Comparison of ENCODE assay signal across 10 mouse cellular contexts in the genomic region with DNA sequence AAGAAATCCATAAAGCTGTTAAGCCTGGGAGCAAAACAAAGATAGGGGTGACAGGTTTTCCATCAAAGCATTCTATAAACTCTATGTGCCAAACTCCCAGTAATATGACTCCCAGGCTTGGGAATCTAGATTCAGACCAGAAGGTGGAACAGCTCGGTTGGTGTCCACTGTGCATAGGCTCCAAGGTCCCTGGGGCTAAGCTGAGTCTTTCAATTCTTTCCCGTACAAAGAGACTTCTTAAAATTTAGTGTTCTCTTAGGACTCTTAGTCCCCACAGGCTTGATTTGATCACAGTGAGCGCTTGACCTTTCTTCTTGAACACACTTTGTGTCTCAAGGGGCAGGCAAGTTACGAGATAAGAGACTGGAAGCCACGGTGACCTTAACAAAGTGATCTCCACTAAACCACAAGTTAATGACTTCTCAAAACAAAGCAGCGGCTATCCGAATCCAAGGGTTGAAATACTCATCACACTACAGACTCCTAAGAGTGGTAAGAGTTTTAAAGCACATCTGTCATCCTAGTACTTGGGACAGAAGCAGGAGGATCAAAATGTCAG. TPM values are rescaled to one million over a fixed set of nuclear protein-coding genes. Genes with fewer than 3 reads are reported as not detected.
A peak's percentile ranks its signal among the peaks of the same experiment; 100 is the strongest.
DNase-seq lines count a peak whose midpoint lies in the region; ATAC-seq and TF ChIP-seq lines count a peak whose summit lies in the region.
"Had no signal": no experiment of that assay in that cellular context is flagged by ENCODE, and none has a peak within 500 bp of the region (broad histone marks: within the 10 kb centered on the region; RNA-seq: fewer than 3 reads in every experiment).

No protein-coding gene starts in this region.

- DNase-seq in forebrain, embryonic 14.5 days (ENCODE audit: low spot score), result no peak
- DNase-seq in forebrain, embryonic 10.5 days (ENCODE audit: extremely low spot score, low spot score), result no peak
- DNase-seq in ovary, adult 18-20 months (ENCODE audit: low spot score), result peak; percentile 55
- DNase-seq in ovary, postnatal 36 days (ENCODE audit: low spot score), result no peak
- DNase-seq in kidney, adult 2 months, result peak; percentile 46
- no peak for DNase-seq in left cerebral cortex, adult 8-10 months (ENCODE audit: low spot score in 2 of 2)
- DNase-seq in yolk sac, embryonic 10.5 days (ENCODE audit: low spot score), result no peak
- DNase-seq in c-Kit-positive CD71-positive TER-119-positive erythroid progenitor cells, embryonic 14.5 days (ENCODE audit: low spot score), result no peak
- DNase-seq: lung, adult 2 months had no signal

- H3K27me3 ChIP-seq in forebrain, embryonic 14.5 days (replicated peaks; ENCODE audit: control insufficient read depth, insufficient read depth, low read length), result no peaks in the 10 kb centered on the region
- no peaks in the 10 kb centered on the region for H3K27me3 ChIP-seq in forebrain, embryonic 10.5 days (ENCODE audit: poor library complexity, severe bottlenecking)
- no peaks in the 10 kb centered on the region for H3K27me3 ChIP-seq in kidney, adult 2 months (replicated peaks; ENCODE audit: control insufficient read depth, insufficient read depth, low read length)
- H3K27me3 ChIP-seq: midbrain, embryonic 13.5 days had no signal

- no peaks in the 10 kb centered on the region for H3K36me3 ChIP-seq in forebrain, embryonic 14.5 days (ENCODE audit: control insufficient read depth, insufficient read depth, low read length)
- H3K36me3 ChIP-seq in forebrain, embryonic 10.5 days (replicated peaks), result no peaks in the 10 kb centered on the region
- no peaks in the 10 kb centered on the region for H3K36me3 ChIP-seq in kidney, adult 2 months (ENCODE audit: control insufficient read depth, insufficient read depth, low read length)
- H3K36me3 ChIP-seq: midbrain, embryonic 13.5 days had no signal

- 54% methylated on average over 7 of the region's 7 CpGs for WGBS in forebrain, embryonic 14.5 days
- 39% methylated on average over 7 of the region's 7 CpGs for WGBS in forebrain, embryonic 10.5 days
- WGBS in kidney, adult 2 months, result 49% methylated on average over 7 of the region's 7 CpGs

- peak; percentile 12; the same call in 1 of the 2 replicates for ATAC-seq in forebrain, embryonic 14.5 days

- H3K27ac ChIP-seq in forebrain, embryonic 14.5 days (ENCODE audit: low read depth, low read length), result no peak overlapping the region
- H3K27ac ChIP-seq in forebrain, embryonic 10.5 days, result no peak overlapping the region
- H3K27ac ChIP-seq in kidney, adult 2 months (ENCODE audit: insufficient read depth, low read depth, low read length), result no peak overlapping the region
- H3K27ac ChIP-seq: midbrain, embryonic 13.5 days had no signal

- no peaks in the 10 kb centered on the region for H3K9me3 ChIP-seq in forebrain, embryonic 14.5 days (replicated peaks; ENCODE audit: control insufficient read depth, low read length)
- no peaks in the 10 kb centered on the region for H3K9me3 ChIP-seq in forebrain, embryonic 10.5 days
- H3K9me3 ChIP-seq: midbrain, embryonic 13.5 days had no signal

- no peak for TF ChIP-seq CTCF in kidney, adult 2 months (conservative IDR thresholded peaks at IDR 0.05; ENCODE audit: insufficient read depth, insufficient read length, low read depth, low read length)

- TF ChIP-seq POLR2A in kidney, adult 2 months (IDR thresholded peaks at IDR 0.05; ENCODE audit: low read depth, low read length), result no peak

- no peak overlapping the region for H3K9ac ChIP-seq in forebrain, embryonic 14.5 days (ENCODE audit: low read length)
- H3K9ac ChIP-seq: midbrain, embryonic 13.5 days had no signal

- H3K4me3 ChIP-seq in forebrain, embryonic 14.5 days (ENCODE audit: low read depth, low read length), result no peak overlapping the region
- no peak overlapping the region for H3K4me3 ChIP-seq in forebrain, embryonic 10.5 days
- H3K4me3 ChIP-seq in kidney, adult 2 months (ENCODE audit: insufficient read depth, low read depth, low read length), result no peak overlapping the region
- H3K4me3 ChIP-seq: midbrain, embryonic 13.5 days had no signal

- peaks cover 4% of the 10 kb centered on the region; the same call in 1 of the 2 replicates for H3K4me1 ChIP-seq in forebrain, embryonic 14.5 days (ENCODE audit: control insufficient read depth, insufficient read depth, low read length)
- peaks cover 14% of the 10 kb centered on the region for H3K4me1 ChIP-seq in forebrain, embryonic 10.5 days
- peaks cover 2% of the 10 kb centered on the region; the same call in 1 of the 2 replicates for H3K4me1 ChIP-seq in kidney, adult 2 months (ENCODE audit: control insufficient read depth, insufficient read depth, low read length)
- H3K4me1 ChIP-seq: midbrain, embryonic 13.5 days had no signal

- H3K4me2 ChIP-seq in forebrain, embryonic 14.5 days (ENCODE audit: low read length), result no peak overlapping the region
- H3K4me2 ChIP-seq: midbrain, embryonic 13.5 days had no signal

RNA-seq across cellular contexts. Expression of a gene that starts 41.3 kb away (rescaled TPM):
- polyA plus RNA-seq in forebrain, embryonic 14.5 days (2014; fragmentation: Nextera tagmentation; extraction: Ambion mirVana), result 9.1 and 10.3 TPM in 2 replicates
- polyA plus RNA-seq in forebrain, embryonic 10.5 days (2016; fragmentation: Nextera tagmentation; extraction: Ambion mirVana), result 24.2 and 25.9 TPM in 2 replicates
- polyA plus RNA-seq in kidney, adult 2 months (2012; rRNA removed), result 2.7 and 3.1 TPM in 2 replicates
- 10 to 100 TPM; 10.1 to 12.0 (median 10.4) TPM for total RNA-seq in left cerebral cortex, adult 8-10 months (2022)

Comparison
In these comparisons a context has a peak if more than half of its experiments do, and no peak if none do; other contexts are left out.
1. DNase-seq: peak in ovary, adult 18-20 months (single experiment) and kidney, adult 2 months (single experiment); none in forebrain, embryonic 14.5 days (single experiment), forebrain, embryonic 10.5 days (single experiment), ovary, postnatal 36 days (single experiment), left cerebral cortex, adult 8-10 months (0 of 2), yolk sac, embryonic 10.5 days (single experiment) and c-Kit-positive CD71-positive TER-119-positive erythroid progenitor cells, embryonic 14.5 days (single experiment).